Mouse (Mus musculus): ENCODE data around the gene Focad. TPM values are rescaled to one million over a fixed set of nuclear protein-coding genes. Genes with fewer than 3 reads are reported as not detected.

Gene Focad
- total and polyA plus RNA-seq, 2 experiments from 2014 or later, result 9.2 to 34.1 TPM

- TF ChIP-seq CTCF (IDR thresholded peaks at IDR 0.05; ENCODE audit: low read depth), result no peak
- Histone ChIP-seq H3K27ac (no peak overlapping the region), H3K36me3 (ENCODE audit: insufficient read depth, low read length) (no peaks in the 10 kb centered on the region), H3K4me2 (ENCODE audit: low read depth, low read length) (no peak overlapping the region), H3K4me1 (ENCODE audit: insufficient read depth, low read length) (no peaks in the 10 kb centered on the region), H3K4me3 (ENCODE audit: low read length) (no peak overlapping the region), H3K27me3 (ENCODE audit: insufficient read depth, low read length) (no peaks in the 10 kb centered on the region), H3K9me3 (ENCODE audit: low read length) (no peaks in the 10 kb centered on the region), H3K9ac (replicated peaks; ENCODE audit: low read length) (no peak overlapping the region)
- no peak for ATAC-seq
- no peak for DNase-seq (ENCODE audit: low spot score)
Observed at GRCm38 (mm10) chr4:88117942-88118341, 23.5 kb downstream of the Focad start.

DNA sequence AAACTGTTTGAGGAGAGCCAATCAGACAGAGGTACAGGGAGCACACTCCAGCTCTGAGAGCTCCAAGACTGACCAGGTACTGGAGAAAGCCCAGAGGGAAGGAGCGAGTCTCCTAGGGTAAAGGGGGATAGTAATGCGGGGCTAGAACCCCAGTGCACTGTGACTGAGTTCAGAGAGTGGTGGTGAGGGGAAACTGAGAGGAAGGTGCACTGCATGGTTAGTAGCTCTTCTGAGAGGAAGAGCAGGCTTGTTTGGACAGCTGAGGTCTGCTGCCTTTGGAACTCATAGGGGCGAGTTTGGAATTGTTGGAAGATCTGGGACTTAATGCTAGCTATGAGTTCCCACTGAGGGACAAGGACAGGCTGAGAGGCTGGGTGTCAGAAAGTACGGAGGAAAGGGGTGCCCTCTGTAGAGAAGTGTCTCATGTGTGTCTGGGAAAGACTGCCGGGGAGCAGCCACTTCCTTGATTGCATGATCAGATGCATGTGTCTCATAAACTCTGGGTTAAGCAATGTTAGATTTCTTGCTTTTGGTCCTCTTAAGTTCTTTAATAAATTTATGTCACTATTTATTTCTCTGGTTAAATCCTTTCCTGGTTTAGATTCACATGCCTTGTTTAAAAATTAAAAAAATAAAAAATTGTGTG, 24.4 kb downstream of the Focad start:
- 86% methylated on average over 5 of the region's 5 CpGs for WGBS
- ATAC-seq, result no peak
- H3K4me2 ChIP-seq (ENCODE audit: low read depth, low read length), result no peak overlapping the region

GRCm38 (mm10) chr4:88120091-88120490, 25.7 kb downstream of the Focad start:
- H3K27ac ChIP-seq, result no peak overlapping the region
- no peak for TF ChIP-seq CTCF (IDR thresholded peaks at IDR 0.05; ENCODE audit: low read depth)
- no peak for ATAC-seq
- no peaks in the 10 kb centered on the region for H3K36me3 ChIP-seq (ENCODE audit: insufficient read depth, low read length)
- no peak overlapping the region for H3K4me3 ChIP-seq (ENCODE audit: low read length)
- no peak for DNase-seq (ENCODE audit: low spot score)
- no peaks in the 10 kb centered on the region for H3K4me1 ChIP-seq (ENCODE audit: insufficient read depth, low read length)
- no peak overlapping the region for H3K4me2 ChIP-seq (ENCODE audit: low read depth, low read length)
- no peaks in the 10 kb centered on the region for H3K27me3 ChIP-seq (ENCODE audit: insufficient read depth, low read length)
- no peak overlapping the region for H3K9ac ChIP-seq (replicated peaks; ENCODE audit: low read length)
- no peaks in the 10 kb centered on the region for H3K9me3 ChIP-seq (ENCODE audit: low read length)

More for the DNA sequence above, 24.4 kb downstream of the Focad start:
- DNase-seq (ENCODE audit: low spot score), result no peak
- TF ChIP-seq CTCF (IDR thresholded peaks at IDR 0.05; ENCODE audit: low read depth), result no peak
- Histone ChIP-seq H3K9ac (replicated peaks; ENCODE audit: low read length) (no peak overlapping the region), H3K9me3 (ENCODE audit: low read length) (no peaks in the 10 kb centered on the region), H3K4me3 (ENCODE audit: low read length) (no peak overlapping the region), H3K27ac (0 out of 2 replicates have a peak overlapping the region, but pooled peaks have one; percentile 16), H3K27me3 (ENCODE audit: insufficient read depth, low read length) (no peaks in the 10 kb centered on the region), H3K36me3 (ENCODE audit: insufficient read depth, low read length) (no peaks in the 10 kb centered on the region), H3K4me1 (ENCODE audit: insufficient read depth, low read length) (no peaks in the 10 kb centered on the region)

GRCm38 (mm10) chr4:88122472-88122871, 28.0 kb downstream of the Focad start:
- TF ChIP-seq CTCF (IDR thresholded peaks at IDR 0.05; ENCODE audit: low read depth), result no peak
- Histone ChIP-seq H3K27me3 (ENCODE audit: insufficient read depth, low read length) (no peaks in the 10 kb centered on the region), H3K4me3 (ENCODE audit: low read length) (no peak overlapping the region), H3K9me3 (ENCODE audit: low read length) (no peaks in the 10 kb centered on the region), H3K27ac (no peak overlapping the region), H3K4me2 (ENCODE audit: low read depth, low read length) (no peak overlapping the region), H3K4me1 (ENCODE audit: insufficient read depth, low read length) (no peaks in the 10 kb centered on the region), H3K36me3 (ENCODE audit: insufficient read depth, low read length) (no peaks in the 10 kb centered on the region), H3K9ac (replicated peaks; ENCODE audit: low read length) (no peak overlapping the region)
- DNase-seq (ENCODE audit: low spot score), result no peak
- ATAC-seq, result no peak
- WGBS, result 88% methylated on average over 3 of the region's 3 CpGs

GRCm38 (mm10) chr4:88135936-88136335, 41.5 kb downstream of the Focad start:
- Histone ChIP-seq H3K9me3 (ENCODE audit: low read length) (no peaks in the 10 kb centered on the region), H3K27ac (peak overlapping the region; percentile 51; the same call in 1 of the 2 replicates), H3K36me3 (ENCODE audit: insufficient read depth, low read length) (no peaks in the 10 kb centered on the region), H3K4me1 (ENCODE audit: insufficient read depth, low read length) (no peaks in the 10 kb centered on the region), H3K4me2 (ENCODE audit: low read depth, low read length) (no peak overlapping the region), H3K27me3 (ENCODE audit: insufficient read depth, low read length) (no peaks in the 10 kb centered on the region), H3K4me3 (ENCODE audit: low read length) (no peak overlapping the region), H3K9ac (replicated peaks; ENCODE audit: low read length) (0 out of 2 replicates have a peak overlapping the region, but pooled peaks have one; percentile 9)
- TF ChIP-seq CTCF (IDR thresholded peaks at IDR 0.05; ENCODE audit: low read depth), result no peak
- DNase-seq (ENCODE audit: low spot score) (no peak), ATAC-seq (no peak)
- 33% methylated on average over 2 of the region's 2 CpGs for WGBS

- Histone ChIP-seq H3K27me3 (ENCODE audit: insufficient read depth, low read length) (no peaks in the 10 kb centered on the region), H3K4me1 (ENCODE audit: insufficient read depth, low read length) (no peaks in the 10 kb centered on the region), H3K27ac (no peak overlapping the region), H3K4me3 (ENCODE audit: low read length) (no peak overlapping the region), H3K4me2 (ENCODE audit: low read depth, low read length) (0 out of 2 replicates have a peak overlapping the region, but pooled peaks have one; percentile 1), H3K36me3 (ENCODE audit: insufficient read depth, low read length) (no peaks in the 10 kb centered on the region), H3K9ac (replicated peaks; ENCODE audit: low read length) (no peak overlapping the region), H3K9me3 (ENCODE audit: low read length) (no peaks in the 10 kb centered on the region)
- TF ChIP-seq CTCF (IDR thresholded peaks at IDR 0.05; ENCODE audit: low read depth), result no peak
- 32% methylated on average over 4 of the region's 4 CpGs for WGBS
- DNase-seq (ENCODE audit: low spot score), result no peak
- no peak for ATAC-seq
Observed at GRCm38 (mm10) chr4:88136528-88136927, 42.1 kb downstream of the Focad start.

DNA sequence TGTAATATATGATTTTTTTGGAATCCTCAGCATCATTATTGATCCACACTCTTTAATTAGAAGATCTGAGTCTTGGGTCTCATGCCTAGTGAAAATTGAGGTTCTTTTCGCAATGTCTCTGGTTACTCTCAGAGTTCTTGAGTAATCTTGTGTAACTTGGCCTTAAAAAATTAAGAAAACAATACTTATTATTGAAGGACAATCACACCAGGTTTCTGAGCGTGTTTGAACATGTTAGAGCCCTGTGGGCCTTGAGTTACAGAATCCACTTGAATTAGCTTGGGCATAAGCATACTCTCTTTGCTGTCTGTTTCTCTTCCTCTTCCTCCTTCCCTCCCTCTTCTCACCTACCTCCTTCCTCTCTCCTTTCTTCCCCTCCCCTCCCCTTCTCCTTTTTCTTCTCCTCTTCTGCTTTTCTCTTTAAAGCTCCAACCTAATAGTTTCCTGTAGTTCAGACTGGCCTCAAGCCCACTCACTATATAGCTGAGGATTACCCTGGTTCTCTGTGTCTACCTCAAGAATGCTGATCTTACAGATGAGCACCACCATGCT, 44.0 kb downstream of the Focad start:
- DNase-seq (ENCODE audit: low spot score) (no peak), ATAC-seq (no peak)
- H3K4me1 ChIP-seq (ENCODE audit: insufficient read depth, low read length), result no peaks in the 10 kb centered on the region
- 91% methylated on average over 2 of the region's 2 CpGs for WGBS
- TF ChIP-seq CTCF (IDR thresholded peaks at IDR 0.05; ENCODE audit: low read depth), result no peak
- H3K27me3 ChIP-seq (ENCODE audit: insufficient read depth, low read length), result no peaks in the 10 kb centered on the region
- no peak overlapping the region for H3K4me3 ChIP-seq (ENCODE audit: low read length)
- H3K27ac ChIP-seq, result no peak overlapping the region
- H3K9ac ChIP-seq (replicated peaks; ENCODE audit: low read length), result no peak overlapping the region
- H3K4me2 ChIP-seq (ENCODE audit: low read depth, low read length), result no peak overlapping the region
- H3K9me3 ChIP-seq (ENCODE audit: low read length), result no peaks in the 10 kb centered on the region
- no peaks in the 10 kb centered on the region for H3K36me3 ChIP-seq (ENCODE audit: insufficient read depth, low read length)

Measured in hindbrain, postnatal 0 days (tissue).